ENCODE assay signal across 10 mouse cellular contexts in the genomic region with DNA sequence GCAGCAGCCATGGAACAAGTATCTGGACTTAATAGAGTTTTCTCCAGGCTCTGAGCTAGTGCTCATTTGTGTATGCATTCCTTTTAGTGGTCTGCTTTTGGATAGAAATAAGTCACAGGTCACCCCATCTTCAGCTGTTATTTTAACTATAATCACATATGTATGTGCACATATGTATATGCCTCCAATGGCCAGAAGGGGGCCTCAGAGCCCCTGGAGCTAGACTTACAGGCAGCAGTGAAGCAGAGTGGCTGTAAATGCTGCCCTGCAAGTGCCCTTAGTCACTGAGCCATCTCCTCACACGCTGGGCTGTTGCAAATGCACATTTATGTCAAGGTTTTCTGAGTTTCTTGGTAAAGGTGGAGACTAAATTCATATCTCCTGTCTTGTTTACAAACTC.
DNase-seq lines count a peak whose midpoint lies in the region; ATAC-seq and TF ChIP-seq lines count a peak whose summit lies in the region.
"Had no signal": no experiment of that assay in that cellular context is flagged by ENCODE, and none has a peak within 500 bp of the region (broad histone marks: within the 10 kb centered on the region; RNA-seq: fewer than 3 reads in every experiment).

No protein-coding gene starts in this region.

- intact Hi-C loops in heart, postnatal 25 days (cut with DNase I): no loop called here

- no peak overlapping the region for H3K9ac ChIP-seq in intestine, postnatal 0 days (ENCODE audit: low read depth, low read length)
- no peak overlapping the region for H3K9ac ChIP-seq in intestine, embryonic 15.5 days
- H3K9ac ChIP-seq in midbrain, embryonic 14.5 days (replicated peaks; ENCODE audit: low read length): no peak overlapping the region
- H3K9ac ChIP-seq: embryonic facial prominence, embryonic 13.5 days; neural tube, embryonic 13.5 days had no signal

- peak; percentile 47 for DNase-seq in midbrain, embryonic 14.5 days
- DNase-seq in midbrain, embryonic 10.5 days (ENCODE audit: low spot score): no peak
- peak; percentile 48 for DNase-seq in NIH3T3 (ENCODE audit: low read depth)
- DNase-seq in heart, postnatal 25 days (ENCODE audit: low spot score): no peak
- DNase-seq: gastrocnemius, postnatal 10 days had no signal

- WGBS in intestine, postnatal 0 days: 82% methylated on average over 1 of the region's 1 CpGs
- 81% methylated on average over 1 of the region's 1 CpGs for WGBS in intestine, embryonic 15.5 days
- WGBS in midbrain, embryonic 14.5 days: 91% methylated on average over 1 of the region's 1 CpGs
- WGBS in midbrain, embryonic 10.5 days: 86% methylated on average over 1 of the region's 1 CpGs
- WGBS in small intestine, adult 2 months: 88% methylated on average over 1 of the region's 1 CpGs

- H3K4me3 ChIP-seq in intestine, postnatal 0 days (ENCODE audit: low read depth, low read length): no peak overlapping the region
- H3K4me3 ChIP-seq in intestine, embryonic 15.5 days (replicated peaks): no peak overlapping the region
- no peak overlapping the region for H3K4me3 ChIP-seq in midbrain, embryonic 14.5 days (replicated peaks; ENCODE audit: low read depth, low read length)
- H3K4me3 ChIP-seq in midbrain, embryonic 10.5 days: no peak overlapping the region
- no peak overlapping the region for H3K4me3 ChIP-seq in small intestine, adult 2 months (ENCODE audit: low read depth, low read length)
- H3K4me3 ChIP-seq: embryonic facial prominence, embryonic 13.5 days; neural tube, embryonic 13.5 days had no signal

- no peak for TF ChIP-seq POLR2A in small intestine, adult 2 months (IDR thresholded peaks at IDR 0.05; ENCODE audit: low read depth, low read length)

- H3K27ac ChIP-seq in intestine, postnatal 0 days (ENCODE audit: low read depth, low read length): no peak overlapping the region
- no peak overlapping the region for H3K27ac ChIP-seq in intestine, embryonic 15.5 days
- H3K27ac ChIP-seq in midbrain, embryonic 14.5 days (replicated peaks; ENCODE audit: low read depth, low read length): no peak overlapping the region
- H3K27ac ChIP-seq in midbrain, embryonic 10.5 days (replicated peaks): no peak overlapping the region
- no peak overlapping the region for H3K27ac ChIP-seq in small intestine, adult 2 months (ENCODE audit: insufficient read depth, low read depth, low read length)
- H3K27ac ChIP-seq: embryonic facial prominence, embryonic 13.5 days; neural tube, embryonic 13.5 days had no signal

- no peaks in the 10 kb centered on the region for H3K4me1 ChIP-seq in intestine, postnatal 0 days (replicated peaks; ENCODE audit: control insufficient read depth, insufficient read depth, low read length)
- H3K4me1 ChIP-seq in intestine, embryonic 15.5 days (replicated peaks): no peaks in the 10 kb centered on the region
- H3K4me1 ChIP-seq in midbrain, embryonic 14.5 days (ENCODE audit: control insufficient read depth, insufficient read depth, low read length): no peaks in the 10 kb centered on the region
- peaks cover 9% of the 10 kb centered on the region for H3K4me1 ChIP-seq in midbrain, embryonic 10.5 days
- H3K4me1 ChIP-seq in small intestine, adult 2 months (ENCODE audit: control insufficient read depth, insufficient read depth, insufficient read length, low read length): peaks cover 2% of the 10 kb centered on the region; the same call in 1 of the 2 replicates

- H3K27me3 ChIP-seq in intestine, postnatal 0 days (replicated peaks; ENCODE audit: control insufficient read depth, insufficient read depth, low read length): no peaks in the 10 kb centered on the region
- no peaks in the 10 kb centered on the region for H3K27me3 ChIP-seq in intestine, embryonic 15.5 days (replicated peaks)
- H3K27me3 ChIP-seq in midbrain, embryonic 14.5 days (ENCODE audit: control insufficient read depth, insufficient read depth, low read length): no peaks in the 10 kb centered on the region
- H3K27me3 ChIP-seq in midbrain, embryonic 10.5 days (ENCODE audit: low read depth, poor library complexity, severe bottlenecking): peaks cover 20% of the 10 kb centered on the region
- no peaks in the 10 kb centered on the region for H3K27me3 ChIP-seq in small intestine, adult 2 months (ENCODE audit: control insufficient read depth, insufficient read depth, low read length)
- H3K27me3 ChIP-seq: embryonic facial prominence, embryonic 13.5 days had no signal

- no peak overlapping the region for H3K4me2 ChIP-seq in intestine, postnatal 0 days (replicated peaks; ENCODE audit: low read depth)
- no peak overlapping the region for H3K4me2 ChIP-seq in intestine, embryonic 15.5 days (replicated peaks)
- H3K4me2 ChIP-seq in midbrain, embryonic 14.5 days (ENCODE audit: low read length): no peak overlapping the region
- H3K4me2 ChIP-seq: embryonic facial prominence, embryonic 13.5 days; neural tube, embryonic 13.5 days had no signal

- H3K36me3 ChIP-seq in intestine, postnatal 0 days (ENCODE audit: control insufficient read depth, insufficient read depth): peaks cover 67% of the 10 kb centered on the region
- peaks cover 37% of the 10 kb centered on the region for H3K36me3 ChIP-seq in intestine, embryonic 15.5 days
- H3K36me3 ChIP-seq in midbrain, embryonic 14.5 days (ENCODE audit: control insufficient read depth, insufficient read depth, low read length): peaks cover 80% of the 10 kb centered on the region
- peaks cover 94% of the 10 kb centered on the region for H3K36me3 ChIP-seq in midbrain, embryonic 10.5 days
- peaks cover 57% of the 10 kb centered on the region for H3K36me3 ChIP-seq in small intestine, adult 2 months (ENCODE audit: control insufficient read depth, insufficient read depth, low read length)

- no peak for ATAC-seq in intestine, postnatal 0 days
- ATAC-seq in intestine, embryonic 15.5 days: no peak
- ATAC-seq in midbrain, embryonic 14.5 days (ENCODE audit: low FRiP score, low TSS enrichment): no peak

- peak; percentile 64 for TF ChIP-seq CTCF in intestine, postnatal 0 days (IDR thresholded peaks at IDR 0.05; ENCODE audit: low read depth)
- TF ChIP-seq CTCF in small intestine, adult 2 months (IDR thresholded peaks at IDR 0.05; ENCODE audit: extremely low read depth, insufficient read length, insufficient replicate concordance, low read depth, low read length): peak; percentile 33; the same call in 1 of the 2 replicates

- H3K9me3 ChIP-seq in intestine, postnatal 0 days (ENCODE audit: control insufficient read depth): no peaks in the 10 kb centered on the region
- no peaks in the 10 kb centered on the region for H3K9me3 ChIP-seq in intestine, embryonic 15.5 days
- no peaks in the 10 kb centered on the region for H3K9me3 ChIP-seq in midbrain, embryonic 14.5 days (ENCODE audit: control insufficient read depth, low read length)
- no peaks in the 10 kb centered on the region for H3K9me3 ChIP-seq in midbrain, embryonic 10.5 days (replicated peaks)
- H3K9me3 ChIP-seq: embryonic facial prominence, embryonic 13.5 days; neural tube, embryonic 13.5 days had no signal

Comparison
In these comparisons a context has a peak if more than half of its experiments do, and no peak if none do; other contexts are left out.
1. DNase-seq: peak in midbrain, embryonic 14.5 days (single experiment) and NIH3T3 (single experiment); none in midbrain, embryonic 10.5 days (single experiment) and heart, postnatal 25 days (single experiment).